Mouse (Mus musculus): ENCODE measurements around the gene Mvb12a.

GRCm38 (mm10) chr8:71561401-71561800, 18.7 kb downstream of the Mvb12a start:
- TF ChIP-seq CTCF (IDR thresholded peaks at IDR 0.05; ENCODE audit: low read depth, low read length), result peak; percentile 94
- TF ChIP-seq EP300 (IDR thresholded peaks at IDR 0.05; ENCODE audit: insufficient read depth, low read depth, low read length), result no peak

Data from ES-Bruce4 (cell line).